Mouse (Mus musculus) brown adipose tissue, adult 24 weeks (tissue): Measurements from ENCODE around the gene Cuedc1. TPM values are rescaled to one million over a fixed set of nuclear protein-coding genes. Genes with fewer than 3 reads are reported as not detected.
A peak's percentile ranks its signal among the peaks of the same experiment; 100 is the strongest.

ENCODE experiments used
- H3K27ac ChIP-seq: fragments of 200-500 bp; replicated peaks from 2 replicates; pipeline ENCODE4 v1.5.1; 2012; ENCODE audit warnings: low read depth, mild to moderate bottlenecking, low read length
- H3K4me1 ChIP-seq: fragments of 200-500 bp; 2 replicates; pipeline ENCODE4 v1.6.1; 2012; ENCODE audit warnings: low read length, mixed read lengths; ENCODE audit not compliant: control insufficient read depth, insufficient read depth, insufficient read length
- H3K4me3 ChIP-seq: fragments of 200-500 bp; 2 replicates; pipeline ENCODE4 v1.5.1; 2012; ENCODE audit warnings: low read depth, mild to moderate bottlenecking, low read length, moderate library complexity; ENCODE audit not compliant: insufficient read depth
- polyA plus RNA-seq: library from polyadenylated mRNA; stranded (reverse); fragments of >200 nt; gene quantifications from 2 replicates; pipeline ENCODE4 v1.2.4, GENCODE M21; 2012; ENCODE audit not compliant: missing spikeins, insufficient read depth, insufficient read length

The Cuedc1 gene
- polyA plus RNA-seq: 7.3 and 15.9 TPM in 2 replicates

GRCm38 (mm10) chr11:88098021-88098729 lies at the start of gene Cuedc1:
Cuedc1 (plus strand) TSS chr11:88098058.
- H3K4me3 ChIP-seq: peak within 1 kb of the TSS; percentile 98
- H3K4me1 ChIP-seq: peaks cover 11% of the 10 kb centered on the region; the same call in 1 of the 2 replicates
- H3K27ac ChIP-seq: peak within 1 kb of the TSS; percentile 75

GRCm38 (mm10) chr11:88048961-88049670 lies 48.7 kb upstream of the Cuedc1 start:
- no peak overlapping the region for H3K27ac ChIP-seq
- peak overlapping the region; percentile 95 for H3K4me3 ChIP-seq
- H3K4me1 ChIP-seq: 0 out of 2 replicates have a peak, but pooled peaks cover 2% of the 10 kb centered on the region

GRCm38 (mm10) chr11:88049732-88050131 lies 48.1 kb upstream of the Cuedc1 start:
- H3K4me1 ChIP-seq: 0 out of 2 replicates have a peak, but pooled peaks cover 2% of the 10 kb centered on the region
- no peak overlapping the region for H3K27ac ChIP-seq
- no peak overlapping the region for H3K4me3 ChIP-seq

- no peak overlapping the region for H3K4me3 ChIP-seq
- 0 out of 2 replicates have a peak, but pooled peaks cover 2% of the 10 kb centered on the region for H3K4me1 ChIP-seq
- H3K27ac ChIP-seq: no peak overlapping the region
Observed at GRCm38 (mm10) chr11:88052638-88053037, 45.2 kb upstream of the Cuedc1 start.

- Histone ChIP-seq H3K27ac (no peak overlapping the region), H3K4me3 (no peak overlapping the region), H3K4me1 (0 out of 2 replicates have a peak, but pooled peaks cover 2% of the 10 kb centered on the region)
Observed at GRCm38 (mm10) chr11:88053821-88054220, 44.0 kb upstream of the Cuedc1 start.

GRCm38 (mm10) chr11:88054589-88054988 lies 43.3 kb upstream of the Cuedc1 start:
- no peak overlapping the region for H3K4me3 ChIP-seq
- no peaks in the 10 kb centered on the region for H3K4me1 ChIP-seq
- no peak overlapping the region for H3K27ac ChIP-seq

- Histone ChIP-seq H3K4me1 (no peaks in the 10 kb centered on the region), H3K27ac (no peak overlapping the region), H3K4me3 (no peak overlapping the region)
Observed at GRCm38 (mm10) chr11:88055777-88056176, 42.1 kb upstream of the Cuedc1 start.

DNA sequence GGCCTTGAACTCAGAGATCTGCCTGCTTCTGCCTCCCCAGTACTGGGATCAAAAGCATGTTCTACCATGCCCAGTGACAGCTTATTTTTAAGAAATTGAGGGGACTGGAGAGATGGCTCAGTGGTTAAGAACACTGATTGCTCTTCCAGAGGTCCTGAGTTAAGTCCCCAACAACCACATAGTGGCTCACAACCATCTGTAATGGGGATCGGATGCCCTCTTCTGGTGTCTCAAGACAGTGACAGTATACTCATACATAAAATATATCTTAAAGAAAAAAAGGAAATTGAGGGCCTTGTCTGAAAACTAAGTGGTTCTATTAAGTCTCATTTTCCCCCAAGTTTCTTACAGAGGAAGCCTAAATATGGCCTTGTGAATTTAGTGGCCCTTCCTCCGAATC lies 40.1 kb upstream of the Cuedc1 start:
- Histone ChIP-seq H3K4me1 (no peaks in the 10 kb centered on the region), H3K4me3 (no peak overlapping the region), H3K27ac (no peak overlapping the region)

DNA sequence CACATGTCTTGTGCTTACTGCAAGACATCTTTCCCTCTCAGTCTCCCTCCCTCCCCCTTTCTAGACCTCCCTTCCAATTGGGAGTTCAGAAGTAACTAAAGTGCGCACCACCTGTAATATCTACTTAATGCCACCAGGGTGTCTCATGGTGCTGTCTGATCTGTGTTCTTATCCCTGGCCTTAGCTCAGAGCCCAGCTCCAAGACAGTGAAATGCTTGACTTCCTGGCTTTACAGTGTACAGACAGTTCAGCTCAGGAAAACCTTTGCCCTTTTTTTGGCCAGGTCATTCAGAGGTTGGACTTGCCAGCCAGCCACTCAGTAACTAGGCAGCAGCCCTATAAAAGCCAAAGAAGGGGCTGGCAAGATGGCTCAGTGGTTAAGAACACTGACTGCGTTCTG lies 38.7 kb upstream of the Cuedc1 start:
- H3K4me1 ChIP-seq: no peaks in the 10 kb centered on the region
- H3K4me3 ChIP-seq: no peak overlapping the region
- no peak overlapping the region for H3K27ac ChIP-seq

- Histone ChIP-seq H3K4me3 (no peak overlapping the region), H3K27ac (no peak overlapping the region), H3K4me1 (no peaks in the 10 kb centered on the region)
Observed at GRCm38 (mm10) chr11:88061892-88062625, 35.8 kb upstream of the Cuedc1 start.

GRCm38 (mm10) chr11:88065732-88066131 lies 32.1 kb upstream of the Cuedc1 start:
- H3K4me3 ChIP-seq: no peak overlapping the region
- H3K27ac ChIP-seq: no peak overlapping the region

GRCm38 (mm10) chr11:88067191-88067585 lies 30.7 kb upstream of the Cuedc1 start:
- Histone ChIP-seq H3K27ac (peak overlapping the region; percentile 80; the same call in 1 of the 2 replicates), H3K4me1 (no peaks in the 10 kb centered on the region), H3K4me3 (peak overlapping the region; percentile 88)

More at GRCm38 (mm10) chr11:88065732-88066131, 32.1 kb upstream of the Cuedc1 start:
- H3K4me1 ChIP-seq: no peaks in the 10 kb centered on the region

- Histone ChIP-seq H3K4me3 (peak within 1 kb of the TSS; percentile 88), H3K27ac (peak within 1 kb of the TSS; percentile 80), H3K4me1 (no peaks in the 10 kb centered on the region)
Observed at GRCm38 (mm10) chr11:88067586-88068410, 30.1 kb upstream of the Cuedc1 start, which contains the start of gene Vezf1. Vezf1 (plus strand) TSS chr11:88068279.
